Mouse (Mus musculus) thymus, adult 2 months (tissue): ENCODE results near the gene Ak9.

Experiments
- CTCF ChIP-seq: fragments of 200-500 bp; IDR thresholded peaks from 2 replicates; pipeline ENCODE4 v1.5.1; 2012; ENCODE audit warnings: mild to moderate bottlenecking, control low read depth, low read length, moderate library complexity, borderline replicate concordance; ENCODE audit not compliant: control insufficient read depth, poor library complexity, insufficient read depth; ENCODE audit errors: extremely low read depth
- POLR2A ChIP-seq: fragments of 200-500 bp; IDR thresholded peaks from 2 replicates; pipeline ENCODE4 v1.6.1; 2012; ENCODE audit warnings: mild to moderate bottlenecking, low read length, control low read depth, moderate library complexity; ENCODE audit not compliant: control insufficient read depth, poor library complexity, insufficient read depth; ENCODE audit errors: extremely low read depth

- TF ChIP-seq POLR2A, result no peak
- TF ChIP-seq CTCF, result no peak
These were observed 23.6 kb upstream of the Ak9 start for GRCm38 (mm10) chr10:41280177-41280576.
